Mouse (Mus musculus): Measurements from ENCODE around the gene Gsx1.

Gene Gsx1

DNA sequence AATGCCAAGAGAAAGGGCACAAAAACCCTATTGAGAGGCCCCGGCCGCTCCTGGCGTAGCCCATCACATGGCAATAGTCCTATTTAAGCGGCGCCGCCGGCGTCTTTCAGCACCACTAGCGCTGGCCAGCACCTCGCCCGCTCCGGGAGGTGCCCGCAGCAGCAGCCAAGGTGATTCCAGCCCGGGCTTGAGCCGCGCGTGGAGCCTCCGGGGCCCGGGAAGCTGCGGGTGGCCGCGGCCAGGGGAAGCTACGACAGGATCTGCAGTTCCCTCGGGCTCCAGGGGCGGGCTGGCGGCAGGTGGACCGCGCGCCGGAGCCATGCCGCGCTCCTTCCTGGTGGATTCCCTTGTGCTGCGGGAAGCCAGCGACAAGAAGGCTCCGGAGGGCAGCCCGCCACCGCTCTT lies at the start of gene Gsx1:
Gene Gsx1, plus strand, starts transcription at position 126 of the 405 bp plus-strand sequence.
- peak; percentile 27 to 43 for DNase-seq (ENCODE audit: low spot score in 2 of 2)

DNA sequence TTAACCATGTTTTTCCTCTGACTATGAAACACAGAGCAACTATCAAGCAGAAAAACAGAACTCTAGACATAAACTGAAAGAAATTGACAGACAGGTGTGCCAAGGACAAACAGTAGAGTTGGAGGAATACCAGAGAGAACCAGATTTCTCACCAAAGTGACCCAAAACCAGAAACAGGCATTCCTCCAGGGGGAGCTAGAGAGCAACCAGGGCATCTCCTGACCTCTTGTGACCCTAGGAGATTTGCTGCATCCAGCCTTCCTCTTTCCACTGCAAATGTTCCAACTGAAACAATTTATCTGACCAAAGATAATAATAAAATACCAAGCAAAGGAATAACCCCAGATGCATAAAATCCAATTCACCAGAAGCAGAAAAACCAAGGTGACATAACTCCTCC lies 41.2 kb upstream of the Gsx1 start:
- DNase-seq (ENCODE audit: low spot score in 2 of 2) = no peak

DNA sequence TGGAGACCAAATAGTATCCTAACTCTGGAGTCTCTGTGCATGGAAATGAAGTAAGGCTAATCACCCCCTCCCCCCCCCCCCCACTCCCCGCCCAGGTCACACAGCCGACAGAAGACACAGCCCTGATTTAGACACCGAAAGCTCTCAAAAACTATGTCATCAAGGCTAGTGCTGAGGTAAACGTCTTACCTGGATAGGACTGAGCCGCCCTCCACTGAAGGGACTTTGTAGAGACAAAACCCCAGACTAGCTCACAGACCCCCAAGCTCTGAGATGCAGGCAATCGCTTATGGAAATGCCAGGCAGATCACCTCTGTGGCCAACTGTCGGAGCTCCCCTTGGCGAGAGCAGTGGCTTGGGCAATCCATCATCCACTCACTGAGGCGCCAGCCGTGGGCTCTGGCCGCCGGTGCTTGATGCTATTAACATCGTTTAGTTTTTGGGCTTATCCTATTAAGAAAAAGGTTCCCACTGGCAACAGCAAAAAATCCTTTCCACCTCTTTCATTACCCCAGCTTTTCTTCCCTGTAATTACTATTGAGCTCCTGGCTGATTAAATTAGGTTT lies 33.6 kb upstream of the Gsx1 start:
- no peak for DNase-seq (ENCODE audit: low spot score in 2 of 2)

DNA sequence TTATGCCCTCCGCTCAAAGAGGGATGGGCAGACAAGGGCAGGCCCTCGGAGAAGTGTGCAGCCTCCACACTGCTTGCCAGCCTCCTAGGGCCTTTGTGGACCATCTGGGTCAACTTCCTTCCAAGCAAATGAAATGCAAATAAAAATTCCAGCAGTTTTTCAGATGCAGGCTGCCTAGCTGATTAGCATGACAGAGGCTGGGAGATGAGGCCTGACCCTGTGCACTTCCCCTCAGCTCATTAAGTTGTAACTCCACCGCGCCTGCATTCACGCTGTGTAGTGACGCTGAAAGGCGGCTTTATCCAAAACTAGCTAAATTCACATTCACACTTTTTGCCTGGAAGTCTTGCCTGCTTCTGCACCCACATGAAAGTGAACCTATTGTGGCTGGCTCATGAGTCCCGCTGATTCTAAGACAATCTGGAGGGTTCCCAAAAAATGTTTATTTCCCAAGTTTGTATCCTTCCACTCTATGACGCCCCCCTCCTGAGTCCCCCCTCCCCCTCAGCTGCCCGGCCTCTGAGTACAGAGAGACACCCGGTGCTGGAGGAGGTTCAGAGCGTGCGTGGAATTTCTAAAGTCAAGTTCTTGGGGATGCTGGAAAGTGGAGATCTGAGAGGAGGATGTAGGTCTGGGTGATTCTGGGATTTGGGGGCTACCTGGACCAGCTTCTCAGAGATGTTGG lies 32.9 kb upstream of the Gsx1 start:
- no peak for DNase-seq (ENCODE audit: low spot score in 2 of 2)

- no peak for DNase-seq (ENCODE audit: low spot score in 2 of 2)
These were observed 32.1 kb upstream of the Gsx1 start for GRCm38 (mm10) chr5:147156376-147156775.

DNA sequence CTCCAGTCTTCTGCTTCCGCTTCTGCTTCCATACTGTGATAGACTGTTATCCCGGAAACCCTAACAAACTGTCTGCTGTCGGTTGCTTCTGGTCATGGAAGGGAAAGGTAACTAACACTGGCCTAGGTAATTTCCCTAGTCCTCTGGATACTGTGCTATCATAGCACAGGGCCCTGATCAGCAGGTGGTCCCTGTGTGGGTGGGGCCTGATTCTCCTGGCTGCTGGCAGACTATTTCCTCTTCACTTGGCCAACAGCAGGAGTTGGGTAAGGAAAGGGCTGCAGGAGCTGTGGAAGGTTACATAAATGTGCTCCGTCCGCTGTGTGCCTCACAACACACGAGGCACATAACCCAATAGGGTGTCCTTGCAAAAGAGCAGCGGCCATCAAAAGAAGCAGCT lies 31.1 kb upstream of the Gsx1 start:
- no peak for DNase-seq (ENCODE audit: low spot score in 2 of 2)

- no peak for DNase-seq (ENCODE audit: low spot score in 2 of 2)
These were observed 29.2 kb upstream of the Gsx1 start for GRCm38 (mm10) chr5:147159320-147159719.

DNA sequence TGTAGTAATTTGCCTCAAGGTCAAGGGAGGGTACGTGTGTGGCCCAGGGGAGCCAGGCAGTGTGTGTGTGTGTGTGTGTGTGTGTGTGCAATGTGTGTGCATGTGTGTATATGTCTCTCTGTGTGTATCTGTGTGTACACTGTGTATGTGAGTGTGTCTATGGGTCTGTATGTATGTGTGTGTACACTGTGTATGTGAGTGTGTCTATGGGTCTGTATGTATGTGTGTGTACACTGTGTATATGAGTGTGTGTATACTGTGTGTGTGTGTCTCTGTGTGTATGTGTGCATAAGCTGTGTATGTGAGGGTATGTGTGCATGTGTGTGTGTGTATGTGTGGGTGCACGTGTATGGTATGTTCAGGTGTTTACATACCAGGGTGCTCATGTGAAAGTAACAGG lies 28.7 kb upstream of the Gsx1 start:
- DNase-seq (ENCODE audit: low spot score in 2 of 2) = no peak

GRCm38 (mm10) chr5:147165060-147165459 lies 23.4 kb upstream of the Gsx1 start:
- no peak for DNase-seq (ENCODE audit: low spot score in 2 of 2)

DNA sequence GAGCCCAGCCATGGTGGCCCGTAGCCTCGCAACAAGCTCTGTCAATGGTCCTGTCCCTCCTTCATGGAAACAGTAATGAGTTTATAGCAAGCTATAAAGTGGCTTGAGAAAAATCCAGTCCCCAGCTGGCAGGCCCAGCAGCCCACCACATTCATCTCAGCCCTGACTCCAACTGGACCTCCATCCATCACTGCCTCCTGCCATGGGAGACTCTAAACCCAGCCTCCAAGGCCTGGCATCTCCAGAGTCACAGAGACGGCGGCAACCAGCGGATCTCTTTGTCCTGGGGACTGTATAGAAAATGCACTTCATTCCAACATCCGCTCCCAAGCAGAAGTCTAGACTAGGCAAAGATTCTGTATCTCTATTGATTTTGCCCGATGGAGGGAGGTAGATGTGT lies 18.4 kb upstream of the Gsx1 start:
- no peak for DNase-seq (ENCODE audit: low spot score in 2 of 2)

- DNase-seq (ENCODE audit: low spot score in 2 of 2) = no peak
These were observed 14.4 kb upstream of the Gsx1 start for GRCm38 (mm10) chr5:147174046-147174445.

GRCm38 (mm10) chr5:147185174-147185915 lies 3.2 kb upstream of the Gsx1 start:
- no peak for DNase-seq (ENCODE audit: low spot score in 2 of 2)

GRCm38 (mm10) chr5:147186001-147186431 lies 2.5 kb upstream of the Gsx1 start:
- DNase-seq (ENCODE audit: low spot score in 2 of 2) = no peak

DNA sequence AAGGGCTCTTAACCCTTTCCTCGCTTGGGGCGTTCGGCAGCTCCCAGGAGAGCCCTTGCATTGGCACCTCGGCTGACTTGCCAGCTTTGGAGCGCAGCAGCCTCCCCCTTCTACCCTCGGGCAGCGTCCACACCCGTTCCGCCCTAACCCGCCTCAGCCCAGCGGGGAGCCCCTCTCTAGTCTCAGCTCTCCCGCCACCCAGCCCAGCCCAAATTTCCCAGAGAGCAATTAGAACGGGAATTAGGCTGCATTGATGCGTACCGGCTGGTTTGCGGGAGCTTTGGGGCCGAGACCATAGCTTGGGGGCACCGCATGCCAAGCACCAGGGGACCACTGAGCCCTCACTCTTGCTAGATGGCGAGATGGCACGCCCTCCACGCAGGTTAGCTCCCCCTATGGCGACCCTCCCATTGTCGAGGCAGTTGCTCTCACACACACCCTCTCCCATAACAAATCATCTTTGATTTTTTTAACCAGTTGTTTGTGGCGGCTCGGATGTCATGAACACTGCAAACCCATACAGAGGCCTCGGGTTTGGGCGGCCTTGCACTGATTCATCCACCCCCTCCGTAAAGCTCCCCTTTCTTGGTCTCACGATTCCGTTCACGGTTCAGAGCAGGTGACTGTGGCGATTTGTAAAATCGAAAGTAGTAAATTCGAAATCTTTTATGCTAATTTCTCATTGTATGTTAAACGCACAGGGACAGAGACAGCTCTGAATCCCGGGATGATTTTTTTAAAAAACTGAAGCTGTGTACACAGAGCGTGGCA lies 1.5 kb upstream of the Gsx1 start:
- DNase-seq (ENCODE audit: low spot score in 2 of 2) = no peak

DNA sequence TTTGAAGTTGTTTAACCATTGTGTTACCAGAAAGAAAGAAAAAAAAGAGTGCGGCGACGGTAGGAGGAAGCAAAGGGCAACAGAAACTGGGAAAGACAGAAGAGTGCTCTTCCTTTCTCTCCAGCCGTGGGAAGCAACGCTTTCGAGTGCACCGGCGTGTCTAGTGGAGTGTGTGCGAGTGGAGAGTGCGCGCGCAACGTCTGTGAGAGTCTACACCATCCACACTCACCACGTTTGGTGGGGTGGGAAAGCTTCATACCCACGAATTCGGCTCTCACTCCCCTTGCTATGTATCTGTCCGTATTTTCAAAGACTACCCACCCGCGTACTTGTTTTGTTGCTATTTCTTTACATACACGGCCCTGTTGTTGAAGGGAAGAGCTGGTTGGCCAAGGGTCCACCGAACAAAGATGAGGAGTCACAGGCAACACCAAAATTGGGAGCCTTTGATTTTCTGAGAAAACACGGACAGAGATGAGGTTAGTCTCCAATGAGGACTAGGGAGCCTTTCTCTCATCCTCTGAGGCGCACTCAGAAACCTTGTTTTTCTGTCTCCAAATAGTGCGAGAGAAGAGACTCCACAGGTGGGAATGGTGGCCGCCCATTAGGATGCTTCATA lies 835 bp upstream of the Gsx1 start:
- DNase-seq (ENCODE audit: low spot score in 2 of 2) = no peak

GRCm38 (mm10) chr5:147189156-147189555 lies 660 bp downstream of the Gsx1 start:
- no peak for DNase-seq (ENCODE audit: low spot score in 2 of 2)

DNA sequence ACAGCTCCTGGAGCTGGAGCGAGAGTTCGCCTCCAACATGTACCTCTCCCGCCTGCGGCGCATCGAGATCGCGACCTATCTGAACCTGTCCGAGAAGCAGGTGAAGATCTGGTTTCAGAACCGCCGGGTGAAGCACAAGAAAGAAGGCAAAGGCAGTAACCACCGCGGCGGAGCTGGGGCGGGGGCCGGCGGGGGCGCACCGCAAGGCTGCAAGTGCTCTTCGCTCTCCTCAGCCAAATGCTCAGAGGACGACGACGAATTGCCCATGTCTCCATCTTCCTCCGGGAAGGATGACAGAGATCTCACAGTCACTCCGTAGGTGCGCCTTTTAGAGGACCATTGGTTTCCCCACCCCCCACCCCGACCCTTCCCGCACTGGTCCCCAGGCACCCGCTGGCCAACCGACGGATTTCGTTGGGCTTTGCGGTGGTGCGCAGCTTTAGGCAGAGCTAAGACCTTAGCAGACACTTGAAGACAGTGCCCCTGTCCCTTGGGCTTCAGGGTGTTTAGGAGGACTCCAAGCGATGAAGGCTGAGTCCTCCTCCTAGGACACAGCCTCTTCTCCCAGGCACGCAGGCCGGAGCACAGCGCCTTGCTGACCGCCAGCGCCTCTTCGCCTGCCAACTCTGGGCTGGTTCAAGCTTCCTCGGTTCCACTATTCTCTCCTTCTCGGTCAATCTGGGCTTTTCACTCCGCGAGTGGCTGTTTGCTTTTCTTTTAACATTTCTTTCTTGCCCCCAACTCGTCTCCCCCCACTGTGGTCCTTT lies 1.5 kb downstream of the Gsx1 start:
- DNase-seq (ENCODE audit: low spot score in 2 of 2) = no peak

DNA sequence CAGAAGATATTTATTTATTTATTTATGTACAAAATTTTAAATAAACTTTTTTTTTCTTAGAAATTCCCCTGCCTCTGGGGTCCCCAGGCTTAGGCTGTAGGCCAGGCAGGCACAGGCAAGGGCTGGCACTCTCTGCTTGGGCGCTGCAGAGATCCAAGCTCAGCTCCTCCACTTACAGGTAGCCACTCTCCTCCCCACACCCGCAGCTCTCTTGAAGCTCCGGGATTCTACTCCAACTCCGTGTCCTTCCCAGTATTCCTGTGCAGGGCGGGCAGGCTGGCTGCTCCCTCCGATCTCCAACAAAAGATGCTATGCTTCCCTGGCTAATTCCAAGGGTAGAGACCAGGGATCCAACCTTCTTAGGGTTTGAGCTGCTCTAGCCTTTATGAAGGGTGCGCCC lies 2.4 kb downstream of the Gsx1 start:
- no peak for DNase-seq (ENCODE audit: low spot score in 2 of 2)

DNA sequence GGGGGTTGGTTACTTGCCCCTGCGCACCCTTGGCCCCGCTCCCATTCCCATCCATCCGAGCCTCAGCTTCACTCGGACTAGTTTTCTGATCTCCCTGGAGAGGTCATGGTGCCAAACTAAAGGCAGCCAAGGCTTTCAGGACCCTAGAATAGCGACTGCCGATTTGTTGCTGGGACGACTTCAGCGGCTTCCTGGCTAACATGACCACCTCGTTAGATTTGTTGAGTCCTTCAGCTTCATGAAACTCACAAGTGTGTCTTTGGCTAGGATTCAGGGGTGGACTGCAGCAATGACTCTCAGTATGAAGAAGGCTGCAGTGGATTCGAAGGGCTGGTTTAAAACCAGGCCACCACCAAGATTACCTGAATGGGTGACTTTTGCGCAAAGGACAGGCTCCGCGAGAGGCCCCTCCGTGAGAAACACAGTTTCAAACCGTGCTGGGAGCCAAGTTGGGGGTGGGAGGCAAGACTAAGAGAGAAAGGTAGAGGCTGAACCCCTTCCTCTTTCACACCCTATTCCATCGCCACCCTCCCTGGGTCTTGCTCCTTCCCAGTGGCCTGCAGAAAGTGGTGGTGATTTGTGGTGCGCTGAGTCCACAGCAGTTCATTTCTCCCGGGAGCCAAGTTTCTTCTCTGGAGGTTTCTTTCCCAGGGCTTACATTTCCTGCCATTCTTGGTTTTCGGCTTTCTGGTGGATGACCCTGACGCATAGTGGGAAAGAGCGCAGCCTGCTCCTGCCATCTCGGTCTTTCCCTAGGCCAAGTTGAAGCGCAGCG lies 3.5 kb downstream of the Gsx1 start:
- DNase-seq (ENCODE audit: low spot score in 2 of 2) = no peak

- DNase-seq (ENCODE audit: low spot score in 2 of 2) = no peak
These were observed 4.1 kb downstream of the Gsx1 start for GRCm38 (mm10) chr5:147192576-147192960.

All from frontal cortex, postnatal 14 days (tissue).